Mouse (Mus musculus): ENCODE measurements around the gene Nfib. TPM values are rescaled to one million over a fixed set of nuclear protein-coding genes. Genes with fewer than 3 reads are reported as not detected.

Nfib gene
- total and polyA plus RNA-seq, 2 experiments, result 16.4 to 50.0 TPM

DNA sequence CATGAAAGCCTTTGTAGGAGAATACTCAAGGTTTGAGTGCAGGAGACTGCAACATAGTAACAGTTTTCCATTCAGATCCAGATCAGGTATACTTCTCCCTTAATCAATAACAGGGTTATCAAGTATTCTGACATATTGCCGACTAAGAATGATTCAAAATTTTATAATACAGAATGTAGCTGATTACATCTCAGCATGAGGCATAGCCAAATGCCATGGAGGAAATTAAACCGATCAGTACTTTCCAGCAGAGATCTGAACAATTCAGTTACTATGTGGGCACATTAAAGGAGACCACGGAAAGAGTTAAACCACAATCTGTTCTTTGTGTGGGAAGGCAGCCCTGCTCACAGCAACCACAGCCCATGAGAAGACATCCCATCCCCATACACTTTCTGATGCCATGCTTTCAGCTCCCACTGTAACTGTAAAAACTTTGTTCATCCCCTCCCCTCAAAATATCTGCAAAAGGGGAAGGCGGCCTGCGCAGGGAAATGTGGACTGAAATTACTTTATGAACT, 204.9 kb downstream of the Nfib start:
- no peak overlapping the region for H3K4me3 ChIP-seq (ENCODE audit: insufficient read depth, low read depth, low read length)
- H3K36me3 ChIP-seq (ENCODE audit: control insufficient read depth, insufficient read depth, low read length), result peaks cover 10% of the 10 kb centered on the region; the same call in 1 of the 2 replicates
- no peak overlapping the region for H3K27ac ChIP-seq (replicated peaks; ENCODE audit: insufficient read depth, low read depth, low read length)
- peaks cover 42% of the 10 kb centered on the region for H3K4me1 ChIP-seq (ENCODE audit: control insufficient read depth, insufficient read depth, low read length)
- TF ChIP-seq POLR2A (IDR thresholded peaks at IDR 0.05; ENCODE audit: extremely low read depth, insufficient read depth, low read length), result no peak
- no peak for TF ChIP-seq CTCF (IDR thresholded peaks at IDR 0.05; ENCODE audit: low read depth, low read length)
- H3K27me3 ChIP-seq (ENCODE audit: control insufficient read depth, insufficient read depth, low read length), result no peaks in the 10 kb centered on the region
- WGBS, result 59% methylated on average over 5 of the region's 5 CpGs
- no peak for DNase-seq (ENCODE audit: extremely low read depth, low read depth, low spot score)
- H3K9ac ChIP-seq (ENCODE audit: low read depth, low read length), result no peak overlapping the region
- peaks cover 25% of the 10 kb centered on the region for H3K79me2 ChIP-seq (ENCODE audit: control insufficient read depth, insufficient read depth, low read length)

DNA sequence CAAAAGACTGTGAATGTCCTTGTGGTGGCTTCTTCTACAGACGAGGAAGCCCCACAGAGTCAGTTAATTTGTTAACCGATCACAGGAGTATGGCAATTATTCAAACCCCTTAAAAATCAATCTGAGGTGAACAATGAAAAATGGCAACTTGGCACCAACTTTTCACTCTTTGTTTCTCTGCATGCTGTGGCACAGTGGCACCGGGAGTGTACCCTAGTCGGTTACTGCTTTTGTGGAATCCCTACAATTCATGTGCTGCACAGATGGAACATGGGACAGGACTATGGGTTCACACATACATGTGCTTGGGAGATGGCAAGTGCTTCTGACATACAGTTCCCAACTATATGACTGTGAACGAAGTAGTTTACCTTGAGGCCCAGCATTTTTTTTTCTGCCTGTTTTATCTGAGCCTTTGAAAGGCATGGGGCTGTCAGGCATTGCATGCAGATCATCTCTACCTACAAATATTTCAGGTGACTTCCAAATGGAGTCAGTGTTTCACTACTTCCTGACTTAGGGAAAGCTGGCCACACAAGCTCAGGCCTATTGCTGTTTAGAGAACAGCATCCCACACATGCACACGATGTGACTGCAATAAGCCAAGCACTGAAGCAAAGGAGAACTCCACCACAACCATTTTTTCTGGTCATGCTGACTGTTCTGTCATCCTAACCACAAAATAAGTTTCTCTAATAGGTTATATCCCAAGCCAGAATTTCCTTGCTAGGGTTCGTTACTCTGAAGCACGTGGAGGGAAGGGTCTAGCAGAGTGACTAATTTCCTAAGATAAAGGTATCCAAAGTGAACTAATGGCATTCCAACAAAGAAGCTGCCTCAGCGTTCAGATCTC, 205.6 kb downstream of the Nfib start:
- TF ChIP-seq CTCF (IDR thresholded peaks at IDR 0.05; ENCODE audit: low read depth, low read length) (no peak), POLR2A (IDR thresholded peaks at IDR 0.05; ENCODE audit: extremely low read depth, insufficient read depth, low read length) (no peak)
- peak overlapping the region; percentile 45 for H3K27ac ChIP-seq (replicated peaks; ENCODE audit: insufficient read depth, low read depth, low read length)
- H3K9ac ChIP-seq (ENCODE audit: low read depth, low read length), result 0 out of 2 replicates have a peak overlapping the region, but pooled peaks have one; percentile 35
- 40% methylated on average over 9 of the region's 9 CpGs for WGBS
- no peaks in the 10 kb centered on the region for H3K27me3 ChIP-seq (ENCODE audit: control insufficient read depth, insufficient read depth, low read length)
- peaks cover 42% of the 10 kb centered on the region for H3K4me1 ChIP-seq (ENCODE audit: control insufficient read depth, insufficient read depth, low read length)
- no peak for DNase-seq (ENCODE audit: extremely low read depth, low read depth, low spot score)
- H3K79me2 ChIP-seq (ENCODE audit: control insufficient read depth, insufficient read depth, low read length), result peaks cover 26% of the 10 kb centered on the region
- H3K4me3 ChIP-seq (ENCODE audit: insufficient read depth, low read depth, low read length), result no peak overlapping the region
- H3K36me3 ChIP-seq (ENCODE audit: control insufficient read depth, insufficient read depth, low read length), result peaks cover 10% of the 10 kb centered on the region; the same call in 1 of the 2 replicates

DNA sequence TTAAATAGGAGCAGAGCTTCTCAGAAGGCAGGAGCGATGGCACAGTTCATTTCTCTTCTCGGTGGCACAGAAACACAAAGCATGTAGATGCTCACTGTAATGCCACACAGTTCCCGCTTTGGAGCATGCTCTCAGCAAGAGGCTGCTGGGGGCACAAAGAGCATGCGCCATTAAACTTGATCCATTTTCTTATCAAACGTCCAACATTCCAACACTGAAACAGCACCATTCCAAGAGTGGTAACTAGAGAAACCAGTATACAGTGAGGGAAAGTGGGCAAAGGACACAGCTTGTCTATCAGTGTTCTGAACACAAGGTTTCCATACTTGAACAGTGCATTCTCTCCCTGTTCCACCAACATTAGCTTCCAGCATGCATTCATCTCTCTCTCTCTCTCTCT, 206.3 kb downstream of the Nfib start:
- peak; percentile 72 for DNase-seq (ENCODE audit: extremely low read depth, low read depth, low spot score)
- H3K36me3 ChIP-seq (ENCODE audit: control insufficient read depth, insufficient read depth, low read length), result peaks cover 10% of the 10 kb centered on the region; the same call in 1 of the 2 replicates
- peaks cover 29% of the 10 kb centered on the region for H3K79me2 ChIP-seq (ENCODE audit: control insufficient read depth, insufficient read depth, low read length)
- no peaks in the 10 kb centered on the region for H3K27me3 ChIP-seq (ENCODE audit: control insufficient read depth, insufficient read depth, low read length)
- H3K27ac ChIP-seq (replicated peaks; ENCODE audit: insufficient read depth, low read depth, low read length), result peak overlapping the region; percentile 25
- no peak overlapping the region for H3K4me3 ChIP-seq (ENCODE audit: insufficient read depth, low read depth, low read length)
- H3K9ac ChIP-seq (ENCODE audit: low read depth, low read length), result no peak overlapping the region
- 33% methylated on average over 5 of the region's 5 CpGs for WGBS
- no peak for TF ChIP-seq POLR2A (IDR thresholded peaks at IDR 0.05; ENCODE audit: extremely low read depth, insufficient read depth, low read length)
- no peak for TF ChIP-seq CTCF (IDR thresholded peaks at IDR 0.05; ENCODE audit: low read depth, low read length)
- H3K4me1 ChIP-seq (ENCODE audit: control insufficient read depth, insufficient read depth, low read length), result peaks cover 42% of the 10 kb centered on the region

DNA sequence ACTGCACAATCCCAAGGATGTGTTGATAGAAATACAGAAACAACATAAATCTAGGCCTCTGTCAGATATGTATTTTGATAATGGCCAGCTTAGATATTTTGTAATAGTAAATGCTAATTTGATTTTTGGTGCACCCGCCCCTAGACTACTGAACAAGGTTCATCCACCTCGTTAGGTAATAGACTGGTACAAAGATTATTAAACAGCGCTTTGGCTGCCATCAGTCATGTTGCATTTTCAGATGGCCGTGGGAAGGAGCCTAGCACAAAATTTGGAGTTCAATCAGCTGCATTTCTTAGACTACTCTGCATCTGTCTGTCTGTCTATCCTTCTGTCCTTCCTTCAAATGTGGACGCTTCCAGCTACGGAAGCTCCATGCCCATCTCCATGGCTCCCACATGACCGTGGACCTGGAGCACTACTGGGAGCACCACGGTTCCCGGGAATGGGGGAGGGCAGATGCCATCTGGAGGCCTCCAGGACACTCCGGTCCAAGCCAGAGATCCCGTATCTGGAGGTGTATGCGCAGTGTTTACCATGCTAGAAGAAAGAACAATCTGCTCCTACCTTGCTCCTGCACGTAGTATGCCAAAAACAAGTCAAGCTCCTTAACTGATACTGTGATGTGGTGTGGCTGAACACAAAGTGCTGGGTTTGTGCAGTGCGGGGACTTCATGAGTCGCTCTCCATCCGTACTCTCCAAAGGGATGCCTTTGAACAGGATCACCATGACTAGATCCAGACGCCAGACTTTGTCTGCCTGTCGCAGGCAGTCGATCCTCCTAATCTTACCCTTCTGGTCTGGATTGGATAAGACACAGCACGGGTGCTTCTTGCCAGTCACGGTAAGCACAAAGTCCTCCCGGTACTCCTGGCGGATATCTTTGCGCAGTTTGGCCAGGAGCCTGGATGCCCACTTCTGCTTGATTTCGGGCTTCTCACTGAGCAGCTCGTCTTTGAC, 207.6 kb downstream of the Nfib start:
- H3K4me3 ChIP-seq (ENCODE audit: insufficient read depth, low read depth, low read length), result peak overlapping the region; percentile 9; the same call in 1 of the 2 replicates
- 32% methylated on average over 26 of the region's 26 CpGs for WGBS
- TF ChIP-seq CTCF (IDR thresholded peaks at IDR 0.05; ENCODE audit: low read depth, low read length), result no peak
- no peak for TF ChIP-seq POLR2A (IDR thresholded peaks at IDR 0.05; ENCODE audit: extremely low read depth, insufficient read depth, low read length)
- no peaks in the 10 kb centered on the region for H3K27me3 ChIP-seq (ENCODE audit: control insufficient read depth, insufficient read depth, low read length)
- H3K9ac ChIP-seq (ENCODE audit: low read depth, low read length), result peak overlapping the region; percentile 24; the same call in 1 of the 2 replicates
- peak overlapping the region; percentile 87 for H3K27ac ChIP-seq (replicated peaks; ENCODE audit: insufficient read depth, low read depth, low read length)
- H3K4me1 ChIP-seq (ENCODE audit: control insufficient read depth, insufficient read depth, low read length), result peaks cover 46% of the 10 kb centered on the region
- H3K36me3 ChIP-seq (ENCODE audit: control insufficient read depth, insufficient read depth, low read length), result peaks cover 12% of the 10 kb centered on the region
- peak; percentile 93 for DNase-seq (ENCODE audit: extremely low read depth, low read depth, low spot score)
- H3K79me2 ChIP-seq (ENCODE audit: control insufficient read depth, insufficient read depth, low read length), result peaks cover 36% of the 10 kb centered on the region; the same call in 1 of the 2 replicates

DNA sequence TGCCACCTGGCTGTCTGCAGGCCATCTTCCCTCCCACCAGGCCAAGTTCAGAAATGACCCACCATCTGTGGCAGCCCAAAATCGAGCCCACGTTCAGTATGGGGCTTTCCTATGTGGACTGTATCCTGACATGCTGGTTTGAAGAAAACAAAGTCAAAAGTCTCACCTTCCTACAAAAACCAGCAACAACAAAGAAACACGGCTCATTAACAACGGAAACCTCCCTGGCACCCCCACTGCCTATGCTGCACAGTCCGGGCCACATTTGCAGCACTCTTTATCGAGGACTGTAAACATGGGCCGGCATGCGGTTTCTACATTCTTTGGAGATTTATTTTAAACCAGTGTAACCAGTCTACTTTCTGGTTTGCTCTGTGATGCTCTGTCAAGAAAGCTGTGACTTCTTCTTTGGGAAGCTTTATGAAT, 208.4 kb downstream of the Nfib start:
- no peak for DNase-seq (ENCODE audit: extremely low read depth, low read depth, low spot score)
- peak overlapping the region; percentile 62 for H3K9ac ChIP-seq (ENCODE audit: low read depth, low read length)
- no peak overlapping the region for H3K4me3 ChIP-seq (ENCODE audit: insufficient read depth, low read depth, low read length)

More for the DNA sequence above, 208.4 kb downstream of the Nfib start:
- no peaks in the 10 kb centered on the region for H3K27me3 ChIP-seq (ENCODE audit: control insufficient read depth, insufficient read depth, low read length)
- H3K79me2 ChIP-seq (ENCODE audit: control insufficient read depth, insufficient read depth, low read length), result peaks cover 44% of the 10 kb centered on the region; the same call in 1 of the 2 replicates
- peaks cover 44% of the 10 kb centered on the region for H3K4me1 ChIP-seq (ENCODE audit: control insufficient read depth, insufficient read depth, low read length)
- H3K36me3 ChIP-seq (ENCODE audit: control insufficient read depth, insufficient read depth, low read length), result peaks cover 16% of the 10 kb centered on the region
- WGBS, result 28% methylated on average over 8 of the region's 8 CpGs
- no peak for TF ChIP-seq POLR2A (IDR thresholded peaks at IDR 0.05; ENCODE audit: extremely low read depth, insufficient read depth, low read length)
- TF ChIP-seq CTCF (IDR thresholded peaks at IDR 0.05; ENCODE audit: low read depth, low read length), result no peak
- H3K27ac ChIP-seq (replicated peaks; ENCODE audit: insufficient read depth, low read depth, low read length), result peak overlapping the region; percentile 97

Data from liver, adult 2 months (tissue).